Mouse (Mus musculus) MEL (cell line): ENCODE measurements around the gene Fmnl1. TPM values are rescaled to one million over a fixed set of nuclear protein-coding genes. Genes with fewer than 3 reads are reported as not detected.

Experiments used
- DNase-seq: peaks from one replicate; pipeline ENCODE4 v3.0.0; 2011; ENCODE audit warnings: low read depth, low spot score
- H3K27ac ChIP-seq: 2 replicates; pipeline ENCODE4 v1.5.1; 2012; ENCODE audit warnings: low read depth, mild to moderate bottlenecking, control low read depth, low read length, moderate library complexity; ENCODE audit not compliant: control insufficient read depth
- H3K27me3 ChIP-seq, 2 experiments: fragments of 150-350 bp in 1 of 2; sonication (generic) in 1 of 2; 2 replicates each; pipeline ENCODE4 v1.6.1; 2012; ENCODE audit warnings: low read length in 2 of 2, mild to moderate bottlenecking in 2 of 2, improper control_type of control experiment in 1 of 2, moderate library complexity in 1 of 2; ENCODE audit not compliant: insufficient read depth in 2 of 2, control insufficient read depth in 1 of 2
- H3K36me3 ChIP-seq, 2 experiments: 2 replicates each; pipeline ENCODE4 v1.6.1; 2012 to 2014; ENCODE audit warnings: low read length in 2 of 2, improper control_type of control experiment in 1 of 2, inconsistent platforms in 1 of 2, mild to moderate bottlenecking in 1 of 2; ENCODE audit not compliant: insufficient read depth in 2 of 2, control insufficient read depth in 1 of 2
- H3K4me1 ChIP-seq, 2 experiments: fragments of 150-350 bp in 1 of 2; sonication (generic) in 1 of 2; 2 replicates each; pipeline ENCODE4 v1.6.1; 2012; ENCODE audit warnings: low read length in 2 of 2, improper control_type of control experiment in 1 of 2, mild to moderate bottlenecking in 1 of 2; ENCODE audit not compliant: insufficient read depth in 2 of 2, control insufficient read depth in 1 of 2
- H3K4me3 ChIP-seq, 2 experiments: fragments of 150-350 bp in 1 of 2; sonication (generic) in 1 of 2; 2 replicates each; pipeline ENCODE4 v1.5.1; 2012; ENCODE audit warnings: low read depth in 2 of 2, low read length in 2 of 2, mild to moderate bottlenecking in 2 of 2, moderate library complexity in 2 of 2, control low read depth in 1 of 2, improper control_type of control experiment in 1 of 2; ENCODE audit not compliant: control insufficient read depth in 1 of 2, insufficient read depth in 1 of 2
- H3K79me2 ChIP-seq: 2 replicates; pipeline ENCODE4 v1.6.1; 2012; ENCODE audit warnings: mild to moderate bottlenecking, low read length, moderate library complexity; ENCODE audit not compliant: control insufficient read depth, poor library complexity, insufficient read depth
- H3K9ac ChIP-seq: 2 replicates; pipeline ENCODE4 v1.6.1; 2012; ENCODE audit warnings: low read depth, mild to moderate bottlenecking, control low read depth, low read length, moderate library complexity; ENCODE audit not compliant: control insufficient read depth, poor library complexity, severe bottlenecking
- H3K9me3 ChIP-seq: fragments of 150-350 bp; sonication (generic); replicated peaks from 2 replicates; pipeline ENCODE4 v1.6.1; 2012; ENCODE audit warnings: mild to moderate bottlenecking, low read length, improper control_type of control experiment, moderate library complexity; ENCODE audit not compliant: insufficient read depth
- CHD1 ChIP-seq: IDR thresholded peaks from 2 replicates; pipeline ENCODE4 v1.6.1; 2012; ENCODE audit warnings: low read depth, mild to moderate bottlenecking, inconsistent platforms, low read length, improper control_type of control experiment
- CTCF ChIP-seq, 3 experiments: IDR thresholded peaks in 2 of 3; conservative IDR thresholded peaks in 1 of 3; 2 replicates each; pipeline ENCODE4 v1.5.1; 2011 to 2012; ENCODE audit warnings: low read length in 3 of 3, low read depth in 2 of 3, mild to moderate bottlenecking in 2 of 3, improper control_type of control experiment in 1 of 3, inconsistent platforms in 1 of 3, mixed read lengths in 1 of 3, moderate library complexity in 1 of 3; ENCODE audit not compliant: control insufficient read depth in 1 of 3, insufficient read depth in 1 of 3, poor library complexity in 1 of 3, severe bottlenecking in 1 of 3
- ELF1 ChIP-seq: IDR thresholded peaks from 2 replicates; pipeline ENCODE4 v1.6.1; 2014; ENCODE audit warnings: low read depth, mild to moderate bottlenecking, inconsistent platforms, low read length, improper control_type of control experiment, moderate library complexity
- EP300 ChIP-seq, 2 experiments: IDR thresholded peaks; 2 replicates each; pipeline ENCODE4 v1.6.1; 2011; ENCODE audit warnings: improper control_type of control experiment in 2 of 2, low read length in 2 of 2, low read depth in 1 of 2, mild to moderate bottlenecking in 1 of 2
- GABPA ChIP-seq: IDR thresholded peaks from 2 replicates; pipeline ENCODE4 v1.6.1; 2012; ENCODE audit warnings: low read depth, mild to moderate bottlenecking, inconsistent platforms, low read length, improper control_type of control experiment, moderate library complexity
- JUND ChIP-seq: IDR thresholded peaks from 2 replicates; pipeline ENCODE4 v1.6.1; 2011; ENCODE audit warnings: low read depth, mild to moderate bottlenecking, improper control_type of control experiment, low read length
- MAFK ChIP-seq: IDR thresholded peaks from 2 replicates; pipeline ENCODE4 v1.6.1; 2011; ENCODE audit warnings: low read depth, mild to moderate bottlenecking, low read length, improper control_type of control experiment, borderline replicate concordance
- MYC ChIP-seq: IDR thresholded peaks from 2 replicates; pipeline ENCODE4 v1.6.1; 2011; ENCODE audit warnings: low read depth, mild to moderate bottlenecking, low read length, improper control_type of control experiment, moderate library complexity
- NELFE ChIP-seq: IDR thresholded peaks from 2 replicates; pipeline ENCODE4 v1.6.1; 2011; ENCODE audit warnings: low read depth, low read length, improper control_type of control experiment
- POLR2A ChIP-seq, 2 experiments: IDR thresholded peaks; 2 replicates each; pipeline ENCODE4 v1.6.1; 2011 to 2012; ENCODE audit warnings: low read length in 2 of 2, mild to moderate bottlenecking in 2 of 2, control low read depth in 1 of 2, improper control_type of control experiment in 1 of 2, low read depth in 1 of 2, moderate library complexity in 1 of 2; ENCODE audit not compliant: control insufficient read depth in 1 of 2, insufficient read depth in 1 of 2, poor library complexity in 1 of 2
- RCOR1 ChIP-seq: IDR thresholded peaks from 2 replicates; pipeline ENCODE4 v1.6.1; 2012; ENCODE audit warnings: low read depth, mild to moderate bottlenecking, inconsistent platforms, low read length, improper control_type of control experiment
- SIN3A ChIP-seq: IDR thresholded peaks from 2 replicates; pipeline ENCODE4 v1.6.1; 2012; ENCODE audit warnings: low read length, improper control_type of control experiment, inconsistent platforms
- TBP ChIP-seq: IDR thresholded peaks from 2 replicates; pipeline ENCODE4 v1.8.0; 2011; ENCODE audit warnings: low read depth, low read length, improper control_type of control experiment
- UBTF ChIP-seq: IDR thresholded peaks from 2 replicates; pipeline ENCODE4 v1.6.1; 2012; ENCODE audit warnings: low read depth, mild to moderate bottlenecking, inconsistent platforms, low read length, improper control_type of control experiment, moderate library complexity, borderline replicate concordance; ENCODE audit not compliant: insufficient read depth
- USF2 ChIP-seq, 2 experiments: IDR thresholded peaks; 2 replicates each; pipeline ENCODE4 v1.6.1; 2011 to 2012; ENCODE audit warnings: improper control_type of control experiment in 2 of 2, low read length in 2 of 2, borderline replicate concordance in 1 of 2, inconsistent platforms in 1 of 2, low read depth in 1 of 2, mild to moderate bottlenecking in 1 of 2; ENCODE audit not compliant: insufficient read depth in 1 of 2
- ZC3H11A ChIP-seq: IDR thresholded peaks from 2 replicates; pipeline ENCODE4 v1.6.1; 2012; ENCODE audit warnings: low read depth, mild to moderate bottlenecking, inconsistent platforms, low read length, improper control_type of control experiment
- ZKSCAN1 ChIP-seq: IDR thresholded peaks from 2 replicates; pipeline ENCODE4 v1.6.1; 2012; ENCODE audit warnings: low read depth, mild to moderate bottlenecking, inconsistent platforms, low read length, improper control_type of control experiment, moderate library complexity
- ZNF384 ChIP-seq: IDR thresholded peaks from 2 replicates; pipeline ENCODE4 v1.6.1; 2012; ENCODE audit warnings: low read depth, mild to moderate bottlenecking, inconsistent platforms, low read length, improper control_type of control experiment
- polyA plus RNA-seq, 2 experiments: library from polyadenylated mRNA; stranded (reverse) in 1 of 2; unstranded in 1 of 2; fragments of >175 nt in 1 of 2; fragments of >200 nt in 1 of 2; gene quantifications; 2 replicates each; pipeline versions ENCODE4 v1.2.1 to v1.2.4; 2012; ENCODE audit warnings: low replicate concordance in 2 of 2, low read depth in 1 of 2; ENCODE audit not compliant: insufficient read length in 2 of 2, insufficient read depth in 1 of 2, missing spikeins in 1 of 2
- total RNA-seq: library from RNA; depleted of rRNA; stranded (reverse); fragments of 300-350 nt; gene quantifications from 2 replicates; pipeline ENCODE4 v1.2.3, GENCODE M21; 2012

The Fmnl1 gene
- total and polyA plus RNA-seq, 3 experiments = 1.7 to 17.2 TPM; not detected in 1

DNA sequence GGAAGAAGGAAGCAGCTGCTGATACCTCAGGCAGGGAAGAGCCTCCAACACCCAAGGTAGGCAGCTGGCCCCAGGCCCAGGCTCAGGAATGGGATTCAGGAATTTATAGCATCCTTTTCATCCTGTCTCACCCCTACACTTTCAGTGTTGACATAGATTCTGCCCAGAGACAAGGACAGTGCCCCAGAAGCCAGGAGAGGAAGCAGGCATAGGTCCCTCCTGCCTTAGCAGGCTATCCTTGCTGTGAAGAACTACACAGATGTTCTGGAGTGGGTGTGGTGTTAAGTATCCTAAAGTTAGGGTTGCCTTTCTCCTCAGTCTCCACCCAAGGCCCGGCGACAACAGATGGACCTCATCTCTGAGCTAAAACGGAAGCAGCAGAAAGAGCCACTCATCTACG lies 26.4 kb downstream of the Fmnl1 start:
- TF ChIP-seq SIN3A = no peak
- TF ChIP-seq JUND = no peak
- TF ChIP-seq ZNF384 = no peak
- TF ChIP-seq UBTF = no peak
- TF ChIP-seq USF2 (IDR thresholded peaks at IDR 0.05; ENCODE audit: borderline replicate concordance in 1 of 2, insufficient read depth in 1 of 2, low read depth in 1 of 2, low read length in 2 of 2) = no peak
- TF ChIP-seq, all 39 proteins: peak for 0

DNA sequence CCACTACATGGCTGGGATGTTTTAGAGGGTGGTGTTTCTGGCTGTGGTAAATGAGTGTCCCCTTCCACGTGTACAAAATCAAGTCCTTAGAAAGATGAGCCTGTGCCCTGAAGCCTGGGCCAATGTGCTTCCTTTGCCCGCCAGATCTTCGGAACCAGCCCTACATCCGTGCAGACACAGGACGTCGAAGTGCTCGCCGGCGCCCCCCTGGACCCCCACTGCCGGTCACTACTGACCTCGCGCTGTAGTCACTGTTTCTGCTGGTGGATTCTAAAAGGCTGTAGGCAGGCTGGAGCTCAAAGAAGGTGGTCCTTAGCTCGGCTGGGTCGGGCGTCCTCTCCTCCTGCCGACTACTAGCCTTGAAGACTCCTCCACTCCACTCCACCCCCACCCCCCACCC lies 27.4 kb downstream of the Fmnl1 start:
- Histone ChIP-seq H3K9me3 (no peaks in the 10 kb centered on the region), H3K9ac (no peak overlapping the region), H3K4me3 (no peak overlapping the region), H3K79me2 (no peaks in the 10 kb centered on the region), H3K4me1 (no peaks in the 10 kb centered on the region), H3K27ac (no peak overlapping the region), H3K27me3 (no peaks in the 10 kb centered on the region; a peak in 1 of 4 replicates), H3K36me3 (no peaks in the 10 kb centered on the region)
- TF ChIP-seq MYC = no peak
- no peak for TF ChIP-seq ELF1
- no peak for TF ChIP-seq EP300 (IDR thresholded peaks at IDR 0.05; ENCODE audit: low read depth in 1 of 2, low read length in 2 of 2)
- no peak for TF ChIP-seq NELFE
- TF ChIP-seq CHD1 = no peak
- TF ChIP-seq ZC3H11A = no peak
- TF ChIP-seq TBP = no peak
- TF ChIP-seq RCOR1 = no peak
- no peak for TF ChIP-seq POLR2A (IDR thresholded peaks at IDR 0.05; ENCODE audit: control insufficient read depth in 1 of 2, insufficient read depth in 1 of 2, low read depth in 1 of 2, low read length in 2 of 2, poor library complexity in 1 of 2)
- TF ChIP-seq MAFK = no peak
- TF ChIP-seq CTCF (IDR thresholded peaks at IDR 0.05 in 2 of 3, conservative IDR thresholded peaks at IDR 0.05 in 1 of 3; ENCODE audit: control insufficient read depth in 1 of 3, insufficient read depth in 1 of 3, low read depth in 2 of 3, low read length in 3 of 3, poor library complexity in 1 of 3, severe bottlenecking in 1 of 3) = no peak
- no peak for TF ChIP-seq ZKSCAN1
- no peak for TF ChIP-seq GABPA
- DNase-seq = no peak

More for the DNA sequence above, 26.4 kb downstream of the Fmnl1 start:
- Histone ChIP-seq H3K9me3 (no peaks in the 10 kb centered on the region), H3K36me3 (no peaks in the 10 kb centered on the region), H3K4me3 (no peak overlapping the region), H3K79me2 (no peaks in the 10 kb centered on the region), H3K27ac (no peak overlapping the region), H3K4me1 (no peaks in the 10 kb centered on the region), H3K27me3 (no peaks in the 10 kb centered on the region; a peak in 1 of 4 replicates), H3K9ac (no peak overlapping the region)
- no peak for DNase-seq
